Mouse (Mus musculus): ENCODE results near the gene Swsap1.

DNA sequence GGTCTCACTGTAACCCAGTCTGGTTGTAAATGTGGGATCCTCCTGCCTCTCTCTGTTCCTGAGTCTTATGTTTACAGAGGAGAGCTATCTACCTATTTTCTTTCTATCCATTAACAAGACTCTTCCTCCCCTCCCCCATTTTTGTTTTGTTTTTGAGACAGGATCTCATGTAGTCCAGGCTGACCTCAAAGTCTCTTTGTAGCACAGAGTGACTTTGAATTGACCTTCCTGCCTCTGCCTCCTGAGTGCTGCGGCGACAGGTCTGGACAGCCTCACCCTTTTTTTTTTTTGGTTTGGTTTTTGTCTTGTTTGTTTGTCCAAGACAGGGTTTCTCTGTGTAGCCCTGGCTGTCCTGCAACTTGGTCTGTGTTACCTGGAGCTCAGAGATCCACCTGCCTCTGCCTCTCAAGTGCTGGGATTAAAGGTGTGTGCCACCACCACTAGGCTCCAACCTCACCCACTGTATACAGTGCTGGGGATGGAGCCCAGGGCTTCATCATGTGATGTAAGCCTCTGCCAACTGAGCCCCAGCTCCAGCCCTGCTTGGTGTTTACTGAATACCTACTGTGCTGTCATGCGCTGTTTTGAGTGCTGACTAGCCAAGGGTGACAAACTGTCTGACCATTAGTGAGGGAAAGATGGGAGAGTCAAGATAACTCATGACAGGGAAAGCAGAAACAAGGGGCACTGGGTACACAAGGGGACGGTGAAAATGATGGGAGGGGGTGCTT lies 23.0 kb downstream of the Swsap1 start:
- TF ChIP-seq CTCF (IDR thresholded peaks at IDR 0.05; ENCODE audit: control insufficient read depth, insufficient read depth, low read length): no peak
- no peak for TF ChIP-seq POLR2A (IDR thresholded peaks at IDR 0.05; ENCODE audit: borderline replicate concordance, control insufficient read depth, low read depth, low read length)

All from bone marrow, adult 2 months (tissue).